Mouse (Mus musculus): ENCODE measurements around the gene Mrpl12.

DNA sequence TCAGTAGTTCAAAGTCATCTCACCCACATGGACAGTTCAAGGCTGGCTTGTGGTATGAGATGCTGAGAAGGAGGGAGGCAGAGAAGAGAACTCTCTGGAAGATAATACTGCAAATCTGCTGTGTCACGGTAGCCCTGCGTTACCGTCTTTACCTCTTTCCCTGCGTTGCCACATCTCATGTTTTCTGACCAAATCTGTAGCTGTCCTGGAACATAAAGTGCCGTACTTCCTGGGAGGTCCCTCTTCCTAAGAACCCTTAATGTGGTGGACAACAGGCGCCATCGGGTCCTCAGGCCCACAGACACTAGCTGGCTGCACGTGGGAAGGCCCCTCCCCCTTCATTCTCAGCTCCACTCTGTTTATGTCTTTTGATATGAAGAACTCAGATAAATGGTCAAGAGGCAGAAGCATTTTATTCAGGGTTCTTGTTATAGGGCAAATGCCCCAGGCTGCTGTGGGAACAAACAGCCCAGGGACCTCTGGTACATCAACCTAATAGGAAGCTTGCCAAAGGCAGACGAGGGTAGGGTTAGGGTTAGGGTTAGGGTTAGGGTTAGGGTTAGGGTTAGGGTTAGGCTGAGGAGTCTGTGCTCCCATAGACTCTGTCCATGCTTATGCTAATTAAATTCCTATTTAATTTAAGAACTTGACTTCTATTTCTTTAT lies 43.4 kb downstream of the Mrpl12 start:
- TF ChIP-seq EP300 (IDR thresholded peaks at IDR 0.05; ENCODE audit: low read depth): no peak
- TF ChIP-seq CTCF (IDR thresholded peaks at IDR 0.05; ENCODE audit: low read depth): no peak
